Mouse (Mus musculus): ENCODE measurements around the gene Gm48552.

Gene Gm48552

GRCm38 (mm10) chr10:81407539-81408423 lies 19.0 kb downstream of the Gm48552 start:
- DNase-seq = peak; percentile 39 to 53

- no peak for DNase-seq
Observed at GRCm38 (mm10) chr10:81408424-81408729, 19.6 kb downstream of the Gm48552 start.

GRCm38 (mm10) chr10:81408871-81409291 lies 20.1 kb downstream of the Gm48552 start:
- DNase-seq = peak; percentile 65 to 83

- DNase-seq = no peak
Observed at GRCm38 (mm10) chr10:81409330-81409729, 20.5 kb downstream of the Gm48552 start.

GRCm38 (mm10) chr10:81410350-81410749 lies 21.5 kb downstream of the Gm48552 start:
- no peak for DNase-seq

- no peak for DNase-seq
Observed at GRCm38 (mm10) chr10:81410981-81411380, 22.2 kb downstream of the Gm48552 start.

- DNase-seq = peak in 1 of 2 experiments; percentile 22
Observed at GRCm38 (mm10) chr10:81411471-81412400, 22.9 kb downstream of the Gm48552 start.

- no peak for DNase-seq
Observed at GRCm38 (mm10) chr10:81412586-81413309, 23.9 kb downstream of the Gm48552 start.

- DNase-seq = peak in 1 of 2 experiments; percentile 33
Observed at GRCm38 (mm10) chr10:81413310-81414261, 24.8 kb downstream of the Gm48552 start.

- DNase-seq = no peak
Observed at GRCm38 (mm10) chr10:81414682-81415081, 25.9 kb downstream of the Gm48552 start.

GRCm38 (mm10) chr10:81415146-81415545 lies 26.3 kb downstream of the Gm48552 start:
- DNase-seq = no peak

- no peak for DNase-seq
Observed at GRCm38 (mm10) chr10:81415549-81416310, 26.9 kb downstream of the Gm48552 start.

GRCm38 (mm10) chr10:81416581-81417226 lies 27.9 kb downstream of the Gm48552 start:
- DNase-seq = no peak

GRCm38 (mm10) chr10:81417227-81418215 lies 28.7 kb downstream of the Gm48552 start:
- DNase-seq = no peak

- DNase-seq = no peak
Observed at GRCm38 (mm10) chr10:81418216-81419070, 29.6 kb downstream of the Gm48552 start.

GRCm38 (mm10) chr10:81419111-81419928 lies 30.5 kb downstream of the Gm48552 start:
- peak in 1 of 2 experiments; percentile 3 for DNase-seq

GRCm38 (mm10) chr10:81420191-81420767 lies 31.5 kb downstream of the Gm48552 start:
- DNase-seq = peak in 1 of 2 experiments; percentile 7

Measured in spleen, adult 18-20 months (tissue).